8 mouse cellular contexts compared by ENCODE assay signal in genomic region chr16:8669432-8669831, GRCm38 (mm10). TPM values are rescaled to one million over a fixed set of nuclear protein-coding genes. Genes with fewer than 3 reads are reported as not detected.
DNase-seq lines count a peak whose midpoint lies in the region; ATAC-seq and TF ChIP-seq lines count a peak whose summit lies in the region.
"Had no signal": no experiment of that assay in that cellular context is flagged by ENCODE, and none has a peak within 500 bp of the region (broad histone marks: within the 10 kb centered on the region; RNA-seq: fewer than 3 reads in every experiment).

No protein-coding gene starts in this region.

- peaks cover 5% of the 10 kb centered on the region; the same call in 1 of the 2 replicates for H3K27me3 ChIP-seq in forebrain, embryonic 11.5 days (ENCODE audit: control insufficient read depth, insufficient read depth, low read length)
- H3K27me3 ChIP-seq in intestine, postnatal 0 days (replicated peaks; ENCODE audit: control insufficient read depth, insufficient read depth, low read length) = no peaks in the 10 kb centered on the region
- H3K27me3 ChIP-seq in myocyte (ENCODE audit: control insufficient read depth, insufficient read depth, insufficient read length) = no peaks in the 10 kb centered on the region

- peak overlapping the region; percentile 37; the same call in 1 of the 2 replicates for H3K9ac ChIP-seq in forebrain, embryonic 11.5 days (ENCODE audit: low read length)
- no peak overlapping the region for H3K9ac ChIP-seq in intestine, postnatal 0 days (ENCODE audit: low read depth, low read length)

- no peaks in the 10 kb centered on the region for H3K9me3 ChIP-seq in forebrain, embryonic 11.5 days (ENCODE audit: control insufficient read depth, low read length)
- no peaks in the 10 kb centered on the region for H3K9me3 ChIP-seq in intestine, postnatal 0 days (ENCODE audit: control insufficient read depth)

- no peak for DNase-seq in layer of hippocampus, adult 2 months (ENCODE audit: low spot score in 2 of 2)
- DNase-seq in layer of hippocampus, postnatal 36 days = no peak
- DNase-seq in forebrain, embryonic 11.5 days (ENCODE audit: low spot score) = no peak
- no peak for DNase-seq in gastrocnemius, adult 18-20 months (ENCODE audit: low spot score)
- no peak for DNase-seq in spleen, postnatal 36 days (ENCODE audit: low spot score in 2 of 2)

- peaks cover 11% of the 10 kb centered on the region for H3K4me1 ChIP-seq in forebrain, embryonic 11.5 days (replicated peaks; ENCODE audit: control insufficient read depth, insufficient read depth, low read length)
- peaks cover 13% of the 10 kb centered on the region for H3K4me1 ChIP-seq in intestine, postnatal 0 days (replicated peaks; ENCODE audit: control insufficient read depth, insufficient read depth, low read length)

- no peak for TF ChIP-seq CTCF in layer of hippocampus, adult 2 months (conservative IDR thresholded peaks at IDR 0.05)
- TF ChIP-seq CTCF in intestine, postnatal 0 days (IDR thresholded peaks at IDR 0.05; ENCODE audit: low read depth) = no peak

- H3K79me2 ChIP-seq in myocyte (ENCODE audit: control insufficient read depth, insufficient read depth) = peaks cover 68% of the 10 kb centered on the region

- H3K27ac ChIP-seq in layer of hippocampus, adult 2 months = peak overlapping the region; percentile 59; the same call in 1 of the 2 replicates
- no peak overlapping the region for H3K27ac ChIP-seq in forebrain, embryonic 11.5 days (ENCODE audit: low read depth, low read length)
- no peak overlapping the region for H3K27ac ChIP-seq in intestine, postnatal 0 days (ENCODE audit: low read depth, low read length)
- H3K27ac ChIP-seq: macrophage had no signal

- peak overlapping the region; percentile 65 for H3K4me2 ChIP-seq in forebrain, embryonic 11.5 days (ENCODE audit: low read depth, low read length, severe bottlenecking)
- H3K4me2 ChIP-seq in intestine, postnatal 0 days (replicated peaks; ENCODE audit: low read depth) = peak overlapping the region; percentile 88
- H3K4me2 ChIP-seq in myocyte (ENCODE audit: low read depth) = peak overlapping the region; percentile 95

- H3ac ChIP-seq in myocyte (ENCODE audit: control insufficient read depth, insufficient read length) = no peak overlapping the region

- no peaks in the 10 kb centered on the region for H3K36me3 ChIP-seq in forebrain, embryonic 11.5 days (ENCODE audit: control insufficient read depth, insufficient read depth, low read length)
- peaks cover 7% of the 10 kb centered on the region; the same call in 1 of the 2 replicates for H3K36me3 ChIP-seq in intestine, postnatal 0 days (ENCODE audit: control insufficient read depth, insufficient read depth)
- no peaks in the 10 kb centered on the region for H3K36me3 ChIP-seq in myocyte (ENCODE audit: control insufficient read depth, insufficient read depth)

- H3K4me3 ChIP-seq in layer of hippocampus, adult 2 months = peak overlapping the region; percentile 22; the same call in 1 of the 2 replicates
- H3K4me3 ChIP-seq in forebrain, embryonic 11.5 days (ENCODE audit: low read depth, low read length) = peak overlapping the region; percentile 65; the same call in 1 of the 2 replicates
- H3K4me3 ChIP-seq in intestine, postnatal 0 days (ENCODE audit: low read depth, low read length) = no peak overlapping the region
- peak overlapping the region; percentile 65 for H3K4me3 ChIP-seq in myocyte

- no peak for TF ChIP-seq POLR2A in myocyte (IDR thresholded peaks at IDR 0.05; ENCODE audit: insufficient read length, low read depth)

- 44% methylated on average over 5 of the region's 5 CpGs for WGBS in forebrain, embryonic 11.5 days
- 72% methylated on average over 5 of the region's 5 CpGs for WGBS in intestine, postnatal 0 days

- no peak for ATAC-seq in forebrain, embryonic 11.5 days (replicated peaks; ENCODE audit: low FRiP score)
- ATAC-seq in intestine, postnatal 0 days = no peak

TF ChIP-seq in myocyte, 11 proteins besides CTCF, POLR2A, EP300 and RAD21:
- TF ChIP-seq POLR2AphosphoS2 (IDR thresholded peaks at IDR 0.05; ENCODE audit: insufficient read length, low read depth) (no peak), MAX (IDR thresholded peaks at IDR 0.05; ENCODE audit: low read depth) (no peak), E2F4 (IDR thresholded peaks at IDR 0.05; ENCODE audit: insufficient read depth) (no peak), SRF (IDR thresholded peaks at IDR 0.05; ENCODE audit: control insufficient read depth, insufficient read length, low read depth) (no peak), TCF3 (IDR thresholded peaks at IDR 0.05; ENCODE audit: insufficient read length, low read depth) (no peak), USF1 (IDR thresholded peaks at IDR 0.05; ENCODE audit: low read depth) (no peak)

RNA-seq across cellular contexts. Expression of gene Carhsp1, which starts 2.5 kb away (rescaled TPM):
- total RNA-seq in layer of hippocampus, adult 2 months (2021) = 10 to 100 TPM; 22.1 to 22.4 TPM
- 10 to 100 TPM; 21.0 to 22.7 TPM for total RNA-seq in layer of hippocampus, postnatal 36 days (2021)
- polyA plus RNA-seq in forebrain, embryonic 11.5 days (2014; fragmentation: Nextera tagmentation; extraction: Ambion mirVana) = 55.9 and 62.2 TPM in 2 replicates
- 40.1 and 43.9 TPM in 2 replicates for polyA plus RNA-seq in intestine, postnatal 0 days (2015; fragmentation: Nextera tagmentation; extraction: Ambion mirVana)
- polyA plus RNA-seq in myocyte (2012; fragmentation: generic; extraction: Trizol) = 110 TPM
- total RNA-seq in gastrocnemius, adult 18-20 months (2021) = 1 to 10 TPM; 4.7 to 7.9 TPM

RNA-seq across cellular contexts. Expression of gene Gm5767, which starts 11.1 kb away (rescaled TPM):
- total RNA-seq in layer of hippocampus, adult 2 months (2021) = not detected
- not detected for total RNA-seq in layer of hippocampus, postnatal 36 days (2021)
- polyA plus RNA-seq in forebrain, embryonic 11.5 days (2014; fragmentation: Nextera tagmentation; extraction: Ambion mirVana) = not detected in 2 replicates
- polyA plus RNA-seq in intestine, postnatal 0 days (2015; fragmentation: Nextera tagmentation; extraction: Ambion mirVana) = 0.22 TPM in 1 of 2 replicates, not detected in the other
- 0.16 TPM for polyA plus RNA-seq in myocyte (2012; fragmentation: generic; extraction: Trizol)
- not detected for total RNA-seq in gastrocnemius, adult 18-20 months (2021)
- polyA plus RNA-seq: macrophage had no signal

RNA-seq across cellular contexts. Expression of gene Tmem186, which starts 31.9 kb away (rescaled TPM):
- 10 to 100 TPM; 12.4 to 13.4 TPM for total RNA-seq in layer of hippocampus, adult 2 months (2021)
- 10 to 100 TPM; 11.0 to 12.9 TPM for total RNA-seq in layer of hippocampus, postnatal 36 days (2021)
- 19.9 and 20.8 TPM in 2 replicates for polyA plus RNA-seq in forebrain, embryonic 11.5 days (2014; fragmentation: Nextera tagmentation; extraction: Ambion mirVana)
- 9.1 and 9.8 TPM in 2 replicates for polyA plus RNA-seq in intestine, postnatal 0 days (2015; fragmentation: Nextera tagmentation; extraction: Ambion mirVana)
- 7.4 TPM for polyA plus RNA-seq in myocyte (2012; fragmentation: generic; extraction: Trizol)
- total RNA-seq in gastrocnemius, adult 18-20 months (2021) = 10 to 100 TPM; 12.6 to 12.7 TPM

RNA-seq across cellular contexts. Expression of gene Pmm2, which starts 32.0 kb away (rescaled TPM):
- total RNA-seq in layer of hippocampus, adult 2 months (2021) = 10 to 100 TPM; 34.9 to 35.9 TPM
- total RNA-seq in layer of hippocampus, postnatal 36 days (2021) = 10 to 100 TPM; 33.2 to 40.8 TPM
- 43.8 and 44.8 TPM in 2 replicates for polyA plus RNA-seq in forebrain, embryonic 11.5 days (2014; fragmentation: Nextera tagmentation; extraction: Ambion mirVana)
- polyA plus RNA-seq in intestine, postnatal 0 days (2015; fragmentation: Nextera tagmentation; extraction: Ambion mirVana) = 116 and 120 TPM in 2 replicates
- polyA plus RNA-seq in myocyte (2012; fragmentation: generic; extraction: Trizol) = 31.7 TPM
- 10 to 100 TPM; 18.9 to 20.1 TPM for total RNA-seq in gastrocnemius, adult 18-20 months (2021)
